Mouse (Mus musculus) kidney, embryonic 15.5 days (tissue): ENCODE measurements around the gene Dennd1a. TPM values are rescaled to one million over a fixed set of nuclear protein-coding genes. Genes with fewer than 3 reads are reported as not detected.

Experiments
- ATAC-seq: fragments of 200-750 bp; cut with Nextera tagmentation; replicated peaks from 2 replicates; pipeline ENCODE4 v1.8.0; 2017; ENCODE audit warnings: moderate TSS enrichment; ENCODE audit not compliant: low FRiP score
- H3K27ac ChIP-seq: fragments of 300-500 bp; sonication (generic); 2 replicates; pipeline ENCODE4 v1.5.1; 2015; ENCODE audit warnings: mild to moderate bottlenecking, inconsistent platforms
- H3K27me3 ChIP-seq: fragments of 300-500 bp; sonication (generic); 2 replicates; pipeline ENCODE4 v1.6.1; 2015; ENCODE audit warnings: inconsistent platforms
- H3K36me3 ChIP-seq: fragments of 300-500 bp; sonication (generic); 2 replicates; pipeline ENCODE4 v1.6.1; 2015; ENCODE audit warnings: inconsistent platforms
- H3K4me1 ChIP-seq: fragments of 300-500 bp; sonication (generic); 2 replicates; pipeline ENCODE4 v1.6.1; 2015; ENCODE audit warnings: inconsistent platforms
- H3K4me2 ChIP-seq: fragments of 300-500 bp; sonication (generic); 2 replicates; pipeline ENCODE4 v1.6.1; 2015; ENCODE audit warnings: moderate library complexity, mild to moderate bottlenecking, inconsistent platforms
- H3K4me3 ChIP-seq: fragments of 300-500 bp; sonication (generic); replicated peaks from 2 replicates; pipeline ENCODE4 v1.5.1; 2015; ENCODE audit warnings: mild to moderate bottlenecking, inconsistent platforms
- H3K9ac ChIP-seq: fragments of 300-500 bp; sonication (generic); 2 replicates; pipeline ENCODE4 v1.6.1; 2015; ENCODE audit warnings: mild to moderate bottlenecking, inconsistent platforms
- H3K9me3 ChIP-seq: fragments of 300-500 bp; sonication (generic); replicated peaks from 2 replicates; pipeline ENCODE4 v1.6.1; 2016; ENCODE audit warnings: inconsistent platforms
- WGBS: fragments of 180-500 bp; shearing (Covaris S2); methylation state at CpG from one replicate; pipeline ENCODE4 v1.1.7; 2015; ENCODE audit warnings: mixed read lengths; 5-methylcytosine and 5-hydroxymethylcytosine counted together
- polyA plus RNA-seq: library from polyadenylated mRNA; unstranded; fragments of >200 nt; fragmentation: Nextera tagmentation; extraction: Ambion mirVana; gene quantifications from 2 replicates; pipeline ENCODE4 v1.2.1, GENCODE M21; 2015

Gene Dennd1a
- polyA plus RNA-seq, 1 experiment from 2014 or later: 16.2 TPM

- H3K4me2 ChIP-seq: no peak overlapping the region
- H3K9me3 ChIP-seq: no peaks in the 10 kb centered on the region
- H3K4me1 ChIP-seq: peaks cover 71% of the 10 kb centered on the region
- WGBS: 20% methylated on average over 2 of the region's 2 CpGs
- H3K36me3 ChIP-seq: no peaks in the 10 kb centered on the region
- H3K9ac ChIP-seq: no peak overlapping the region
- H3K27me3 ChIP-seq: peaks cover 21% of the 10 kb centered on the region
- no peak overlapping the region for H3K27ac ChIP-seq
- no peak for ATAC-seq
- H3K4me3 ChIP-seq: no peak overlapping the region
Measured at GRCm38 (mm10) chr2:37768903-37769302, 518.3 kb downstream of the Dennd1a start.

GRCm38 (mm10) chr2:37767739-37768138 lies 519.5 kb downstream of the Dennd1a start:
- H3K9ac ChIP-seq: no peak overlapping the region
- no peak overlapping the region for H3K4me2 ChIP-seq
- H3K4me1 ChIP-seq: peaks cover 76% of the 10 kb centered on the region
- H3K36me3 ChIP-seq: no peaks in the 10 kb centered on the region
- H3K27ac ChIP-seq: no peak overlapping the region
- peaks cover 17% of the 10 kb centered on the region for H3K27me3 ChIP-seq
- H3K9me3 ChIP-seq: no peaks in the 10 kb centered on the region
- 70% methylated on average over 3 of the region's 3 CpGs for whole genome bisulfite sequencing
- no peak overlapping the region for H3K4me3 ChIP-seq
- ATAC-seq: no peak

- no peak overlapping the region for H3K27ac ChIP-seq
Measured at GRCm38 (mm10) chr2:37767080-37767547, 520.1 kb downstream of the Dennd1a start.

GRCm38 (mm10) chr2:37766027-37766761 lies 521.0 kb downstream of the Dennd1a start:
- Histone ChIP-seq H3K4me2 (no peak overlapping the region), H3K4me3 (no peak overlapping the region), H3K9ac (no peak overlapping the region), H3K27me3 (peaks cover 27% of the 10 kb centered on the region), H3K4me1 (peaks cover 71% of the 10 kb centered on the region), H3K36me3 (no peaks in the 10 kb centered on the region), H3K9me3 (no peaks in the 10 kb centered on the region), H3K27ac (no peak overlapping the region)
- no peak for ATAC-seq
- 56% methylated on average over 10 of the region's 11 CpGs for WGBS

More at GRCm38 (mm10) chr2:37767080-37767547, 520.1 kb downstream of the Dennd1a start:
- Histone ChIP-seq H3K9ac (no peak overlapping the region), H3K36me3 (no peaks in the 10 kb centered on the region), H3K9me3 (no peaks in the 10 kb centered on the region), H3K4me3 (no peak overlapping the region), H3K27me3 (peaks cover 22% of the 10 kb centered on the region), H3K4me1 (peaks cover 76% of the 10 kb centered on the region), H3K4me2 (peak overlapping the region; percentile 24; the same call in 1 of the 2 replicates)
- 9% methylated on average over 9 of the region's 9 CpGs for WGBS
- ATAC-seq: peak; percentile 23

- peaks cover 26% of the 10 kb centered on the region for H3K27me3 ChIP-seq
- no peak overlapping the region for H3K27ac ChIP-seq
- 16% methylated on average over 21 of the region's 21 CpGs for WGBS
- no peaks in the 10 kb centered on the region for H3K36me3 ChIP-seq
- H3K4me3 ChIP-seq: no peak overlapping the region
- peaks cover 67% of the 10 kb centered on the region for H3K4me1 ChIP-seq
- H3K9ac ChIP-seq: no peak overlapping the region
- no peaks in the 10 kb centered on the region for H3K9me3 ChIP-seq
- ATAC-seq: no peak
- peak overlapping the region; percentile 35 for H3K4me2 ChIP-seq
Measured at GRCm38 (mm10) chr2:37765082-37765483, 522.1 kb downstream of the Dennd1a start.

- Histone ChIP-seq H3K9ac (no peak overlapping the region), H3K27me3 (peaks cover 22% of the 10 kb centered on the region; the same call in 1 of the 2 replicates), H3K36me3 (no peaks in the 10 kb centered on the region), H3K4me1 (peaks cover 67% of the 10 kb centered on the region), H3K4me3 (no peak overlapping the region), H3K27ac (no peak overlapping the region), H3K9me3 (no peaks in the 10 kb centered on the region), H3K4me2 (no peak overlapping the region)
- no peak for ATAC-seq
- WGBS: 83% methylated on average over 2 of the region's 2 CpGs
Measured at GRCm38 (mm10) chr2:37764514-37764913, 522.7 kb downstream of the Dennd1a start.

GRCm38 (mm10) chr2:37763638-37764037 lies 523.6 kb downstream of the Dennd1a start:
- H3K4me2 ChIP-seq: no peak overlapping the region
- H3K27ac ChIP-seq: no peak overlapping the region
- peaks cover 61% of the 10 kb centered on the region for H3K4me1 ChIP-seq
- no peak overlapping the region for H3K4me3 ChIP-seq
- WGBS: 21% methylated on average over 3 of the region's 3 CpGs
- no peak for ATAC-seq
- H3K9ac ChIP-seq: no peak overlapping the region
- peaks cover 22% of the 10 kb centered on the region; the same call in 1 of the 2 replicates for H3K27me3 ChIP-seq
- no peaks in the 10 kb centered on the region for H3K36me3 ChIP-seq
- no peaks in the 10 kb centered on the region for H3K9me3 ChIP-seq

GRCm38 (mm10) chr2:37760633-37761032 lies 526.6 kb downstream of the Dennd1a start:
- H3K4me1 ChIP-seq: peaks cover 43% of the 10 kb centered on the region
- peaks cover 16% of the 10 kb centered on the region; the same call in 1 of the 2 replicates for H3K27me3 ChIP-seq
- no peak overlapping the region for H3K27ac ChIP-seq
- ATAC-seq: no peak
- H3K36me3 ChIP-seq: no peaks in the 10 kb centered on the region
- no peak overlapping the region for H3K4me2 ChIP-seq
- H3K4me3 ChIP-seq: no peak overlapping the region
- 49% methylated on average over 6 of the region's 6 CpGs for WGBS
- H3K9me3 ChIP-seq: no peaks in the 10 kb centered on the region
- H3K9ac ChIP-seq: no peak overlapping the region

- ATAC-seq: peak; percentile 43; the same call in 1 of the 2 replicates
- WGBS: 10% methylated on average over 21 of the region's 21 CpGs
Measured at GRCm38 (mm10) chr2:37758343-37759015, 528.7 kb downstream of the Dennd1a start.

GRCm38 (mm10) chr2:37757784-37758183 lies 529.4 kb downstream of the Dennd1a start:
- H3K36me3 ChIP-seq: no peaks in the 10 kb centered on the region
- H3K9ac ChIP-seq: no peak overlapping the region
- peaks cover 20% of the 10 kb centered on the region for H3K4me1 ChIP-seq
- no peaks in the 10 kb centered on the region for H3K9me3 ChIP-seq
- ATAC-seq: peak; percentile 15; the same call in 1 of the 2 replicates
- H3K4me3 ChIP-seq: no peak overlapping the region
- H3K4me2 ChIP-seq: no peak overlapping the region
- H3K27me3 ChIP-seq: peaks cover 20% of the 10 kb centered on the region; the same call in 1 of the 2 replicates
- no peak overlapping the region for H3K27ac ChIP-seq
- 84% methylated on average over 4 of the region's 4 CpGs for WGBS

More at GRCm38 (mm10) chr2:37758343-37759015, 528.7 kb downstream of the Dennd1a start:
- H3K27me3 ChIP-seq: peaks cover 20% of the 10 kb centered on the region; the same call in 1 of the 2 replicates
- H3K36me3 ChIP-seq: no peaks in the 10 kb centered on the region
- H3K4me1 ChIP-seq: peaks cover 23% of the 10 kb centered on the region
- H3K4me2 ChIP-seq: peak overlapping the region; percentile 41
- H3K9ac ChIP-seq: no peak overlapping the region
- H3K9me3 ChIP-seq: no peaks in the 10 kb centered on the region
- no peak overlapping the region for H3K27ac ChIP-seq
- H3K4me3 ChIP-seq: peak overlapping the region; percentile 5; the same call in 1 of the 2 replicates

- WGBS: 83% methylated on average over 5 of the region's 5 CpGs
- Histone ChIP-seq H3K9me3 (no peaks in the 10 kb centered on the region), H3K27ac (no peak overlapping the region), H3K4me2 (no peak overlapping the region), H3K36me3 (no peaks in the 10 kb centered on the region), H3K27me3 (peaks cover 13% of the 10 kb centered on the region; the same call in 1 of the 2 replicates), H3K4me3 (no peak overlapping the region), H3K9ac (no peak overlapping the region), H3K4me1 (peaks cover 20% of the 10 kb centered on the region)
- no peak for ATAC-seq
Measured at GRCm38 (mm10) chr2:37757016-37757415, 530.2 kb downstream of the Dennd1a start.
